Mouse (Mus musculus) bone marrow, adult 2 months (tissue): ENCODE measurements around the gene Ssc5d.

Experiments used
- CTCF ChIP-seq: fragments of 200-500 bp; IDR thresholded peaks from 2 replicates; pipeline ENCODE4 v1.5.1; 2011; ENCODE audit warnings: low read length, control low read depth; ENCODE audit not compliant: control insufficient read depth, insufficient read depth
- POLR2A ChIP-seq: fragments of 200-500 bp; IDR thresholded peaks from 2 replicates; pipeline ENCODE4 v1.6.1; 2011; ENCODE audit warnings: low read depth, mild to moderate bottlenecking, control low read depth, low read length, borderline replicate concordance; ENCODE audit not compliant: control insufficient read depth

GRCm38 (mm10) chr7:4975455-4975854, 49.9 kb downstream of the Ssc5d start:
- TF ChIP-seq CTCF, result no peak
- no peak for TF ChIP-seq POLR2A
